Mouse (Mus musculus): Measurements from ENCODE around the gene Isg15. TPM values are rescaled to one million over a fixed set of nuclear protein-coding genes. Genes with fewer than 3 reads are reported as not detected.

Isg15 gene
- polyA plus RNA-seq (2015; fragmentation: Nextera tagmentation; extraction: Ambion mirVana) = 1.6 and 2.1 TPM in 2 replicates

GRCm38 (mm10) chr4:156200623-156201475 lies at the start of gene Isg15:
Gene Isg15, minus strand, starts transcription at chr4:156200818.
- Histone ChIP-seq H3K4me2 (no peak within 1 kb of the TSS), H3K9me3 (no peaks in the 10 kb centered on the region), H3K27ac (no peak within 1 kb of the TSS), H3K36me3 (no peaks in the 10 kb centered on the region), H3K4me3 (no peak within 1 kb of the TSS), H3K27me3 (peaks cover 35% of the 10 kb centered on the region), H3K9ac (no peak within 1 kb of the TSS), H3K4me1 (peaks cover 30% of the 10 kb centered on the region)
- WGBS = 55% methylated on average over 10 of the region's 10 CpGs
- no peak for ATAC-seq (ENCODE audit: insufficient number of reproducible peaks, insufficient read depth, low FRiP score, low TSS enrichment, low read depth)

GRCm38 (mm10) chr4:156249567-156249966 lies 48.9 kb upstream of the Isg15 start:
- H3K27me3 ChIP-seq = peaks cover 29% of the 10 kb centered on the region
- whole genome bisulfite sequencing = 71% methylated on average over 11 of the region's 11 CpGs
- peaks cover 14% of the 10 kb centered on the region for H3K4me1 ChIP-seq
- H3K4me3 ChIP-seq = no peak overlapping the region
- no peak for ATAC-seq (ENCODE audit: insufficient number of reproducible peaks, insufficient read depth, low FRiP score, low TSS enrichment, low read depth)
- H3K27ac ChIP-seq = no peak overlapping the region
- H3K4me2 ChIP-seq = no peak overlapping the region
- H3K9ac ChIP-seq = no peak overlapping the region
- H3K36me3 ChIP-seq = peaks cover 50% of the 10 kb centered on the region
- no peaks in the 10 kb centered on the region for H3K9me3 ChIP-seq

DNA sequence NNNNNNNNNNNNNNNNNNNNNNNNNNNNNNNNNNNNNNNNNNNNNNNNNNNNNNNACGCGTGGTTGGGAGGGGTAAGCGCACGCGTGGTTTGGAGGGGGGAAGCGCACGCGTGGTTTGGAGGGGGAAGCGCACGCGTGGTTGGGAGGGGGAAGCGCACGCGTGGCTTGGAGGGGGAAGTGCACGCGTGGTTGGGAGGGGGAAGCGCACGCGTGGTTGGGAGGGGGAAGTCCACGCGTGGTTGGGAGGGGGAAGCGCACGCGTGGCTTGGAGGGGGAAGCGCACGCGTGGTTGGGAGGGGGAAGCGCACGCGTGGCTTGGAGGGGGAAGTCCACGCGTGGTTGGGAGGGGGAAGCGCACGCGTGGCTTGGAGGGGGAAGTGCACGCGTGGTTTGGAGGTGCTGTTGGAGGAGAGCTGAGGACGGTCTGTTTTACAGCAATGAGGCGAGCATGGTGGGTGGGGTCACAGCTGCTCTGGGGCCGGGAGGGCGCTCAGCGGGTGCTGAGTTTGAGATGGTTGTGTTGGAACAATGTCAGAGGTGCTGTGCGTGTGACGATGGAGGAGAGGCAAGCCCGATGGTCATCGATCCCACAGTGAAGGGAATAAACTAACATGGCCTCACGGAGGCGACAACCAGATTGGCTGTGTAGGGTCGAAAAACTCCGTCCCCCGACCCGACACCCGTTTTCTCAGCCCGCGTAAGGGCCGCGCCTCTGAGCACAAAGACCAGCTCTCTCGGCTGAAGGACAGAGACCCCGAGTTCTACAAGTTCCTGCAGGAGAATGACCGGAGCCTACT lies 36.2 kb upstream of the Isg15 start:
- H3K9me3 ChIP-seq = no peaks in the 10 kb centered on the region
- 29% methylated on average over 58 of the region's 60 CpGs for WGBS
- H3K4me1 ChIP-seq = peaks cover 18% of the 10 kb centered on the region
- H3K9ac ChIP-seq = peak overlapping the region; percentile 80
- no peak for ATAC-seq (ENCODE audit: insufficient number of reproducible peaks, insufficient read depth, low FRiP score, low TSS enrichment, low read depth)
- no peaks in the 10 kb centered on the region for H3K27me3 ChIP-seq
- H3K4me3 ChIP-seq = peak overlapping the region; percentile 88
- peak overlapping the region; percentile 95 for H3K4me2 ChIP-seq
- H3K36me3 ChIP-seq = peaks cover 58% of the 10 kb centered on the region
- H3K27ac ChIP-seq = peak overlapping the region; percentile 66; the same call in 1 of the 2 replicates

DNA sequence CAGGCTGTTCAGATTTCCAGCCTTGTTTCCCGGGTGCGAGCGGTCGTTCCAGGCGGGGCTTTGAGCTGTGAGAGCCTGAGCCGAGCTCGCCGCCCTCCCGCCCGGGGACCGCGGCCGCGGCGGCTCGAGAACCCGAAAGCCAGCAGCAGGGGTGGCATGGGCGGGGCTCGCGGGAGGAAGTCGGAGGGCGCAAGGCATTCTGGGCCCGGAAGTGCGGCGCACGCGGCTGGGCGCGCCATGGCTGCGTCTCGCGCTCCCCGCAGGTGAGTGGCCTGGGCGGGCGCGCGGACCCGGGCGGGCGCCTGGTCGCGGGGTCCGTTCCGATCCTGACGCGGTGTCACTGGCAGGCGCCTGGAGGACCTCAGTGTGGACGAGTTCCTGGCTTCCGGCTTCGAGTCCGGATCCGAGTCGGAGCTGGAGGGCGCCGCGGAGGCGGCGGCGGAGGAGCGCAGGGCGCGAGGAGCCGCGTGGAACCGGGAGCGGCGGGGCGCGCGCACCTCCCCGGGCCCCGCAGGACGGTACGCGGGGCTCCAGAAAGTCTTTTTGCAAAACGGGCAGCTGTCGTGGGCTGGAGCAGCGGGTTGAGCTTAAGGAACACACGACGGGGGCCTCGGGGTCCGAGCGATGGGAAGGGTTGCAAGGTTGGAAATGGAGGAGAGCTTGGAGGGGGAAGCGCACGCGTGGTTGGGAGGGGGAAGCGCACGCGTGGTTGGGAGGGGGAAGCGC lies 35.4 kb upstream of the Isg15 start, which contains the start of gene Noc2l:
Noc2l (plus strand) TSS at position 203 of the 726 bp plus-strand sequence.
- WGBS = under 1% methylated on average over 90 of the region's 90 CpGs
- Histone ChIP-seq H3K9ac (peak within 1 kb of the TSS; percentile 88), H3K27ac (peak within 1 kb of the TSS; percentile 91), H3K4me1 (peaks cover 18% of the 10 kb centered on the region), H3K27me3 (no peaks in the 10 kb centered on the region), H3K4me3 (peak within 1 kb of the TSS; percentile 88), H3K9me3 (no peaks in the 10 kb centered on the region), H3K36me3 (peaks cover 58% of the 10 kb centered on the region), H3K4me2 (peak within 1 kb of the TSS; percentile 95)
- peak; percentile 77 for ATAC-seq (ENCODE audit: insufficient number of reproducible peaks, insufficient read depth, low FRiP score, low TSS enrichment, low read depth)

DNA sequence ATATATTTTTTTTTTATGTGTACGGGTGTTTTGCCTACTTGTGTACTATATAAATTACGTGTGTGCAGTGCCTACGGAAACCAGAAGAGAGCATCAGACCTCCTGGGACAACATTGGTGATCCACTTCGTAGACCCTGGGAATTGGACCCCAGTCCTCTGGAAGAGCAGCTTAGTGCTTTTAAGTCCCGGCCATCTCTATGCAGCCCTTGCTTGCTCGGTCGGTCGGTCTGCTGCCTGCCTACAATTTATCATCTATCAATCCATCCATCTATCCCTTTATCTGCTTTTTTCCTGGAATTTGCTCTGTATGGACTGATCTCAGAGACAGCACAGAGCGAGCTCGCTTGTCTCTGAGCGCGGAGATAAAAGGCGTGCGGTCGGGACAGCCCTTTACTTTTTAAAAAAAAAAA lies 34.7 kb upstream of the Isg15 start:
- Histone ChIP-seq H3K4me3 (peak overlapping the region; percentile 88), H3K27me3 (no peaks in the 10 kb centered on the region), H3K9me3 (no peaks in the 10 kb centered on the region), H3K4me2 (peak overlapping the region; percentile 95), H3K4me1 (peaks cover 18% of the 10 kb centered on the region), H3K36me3 (peaks cover 58% of the 10 kb centered on the region), H3K9ac (peak overlapping the region; percentile 80; the same call in 1 of the 2 replicates), H3K27ac (peak overlapping the region; percentile 91)
- ATAC-seq (ENCODE audit: insufficient number of reproducible peaks, insufficient read depth, low FRiP score, low TSS enrichment, low read depth) = no peak
- 1% methylated on average over 15 of the region's 15 CpGs for WGBS

- under 1% methylated on average over 46 of the region's 48 CpGs for WGBS
- Histone ChIP-seq H3K27ac (peak within 1 kb of the TSS; percentile 91), H3K4me2 (peak within 1 kb of the TSS; percentile 95), H3K4me1 (peaks cover 18% of the 10 kb centered on the region), H3K9me3 (no peaks in the 10 kb centered on the region), H3K9ac (peak within 1 kb of the TSS; percentile 88), H3K4me3 (peak within 1 kb of the TSS; percentile 88), H3K27me3 (no peaks in the 10 kb centered on the region), H3K36me3 (peaks cover 58% of the 10 kb centered on the region)
- ATAC-seq (ENCODE audit: insufficient number of reproducible peaks, insufficient read depth, low FRiP score, low TSS enrichment, low read depth) = no peak
These were observed 34.1 kb upstream of the Isg15 start, which contains the start of gene Plekhn1 for GRCm38 (mm10) chr4:156234701-156235213. Gene Plekhn1, minus strand, starts transcription at chr4:156234857.

- no peak for ATAC-seq (ENCODE audit: insufficient number of reproducible peaks, insufficient read depth, low FRiP score, low TSS enrichment, low read depth)
- Histone ChIP-seq H3K27ac (peak overlapping the region; percentile 39; the same call in 1 of the 2 replicates), H3K36me3 (peaks cover 58% of the 10 kb centered on the region), H3K4me3 (peak overlapping the region; percentile 74), H3K9ac (peak overlapping the region; percentile 88), H3K9me3 (no peaks in the 10 kb centered on the region), H3K4me2 (peak overlapping the region; percentile 95), H3K4me1 (peaks cover 18% of the 10 kb centered on the region), H3K27me3 (no peaks in the 10 kb centered on the region)
- 2% methylated on average over 17 of the region's 17 CpGs for WGBS
These were observed 33.4 kb upstream of the Isg15 start for GRCm38 (mm10) chr4:156234021-156234501.

DNA sequence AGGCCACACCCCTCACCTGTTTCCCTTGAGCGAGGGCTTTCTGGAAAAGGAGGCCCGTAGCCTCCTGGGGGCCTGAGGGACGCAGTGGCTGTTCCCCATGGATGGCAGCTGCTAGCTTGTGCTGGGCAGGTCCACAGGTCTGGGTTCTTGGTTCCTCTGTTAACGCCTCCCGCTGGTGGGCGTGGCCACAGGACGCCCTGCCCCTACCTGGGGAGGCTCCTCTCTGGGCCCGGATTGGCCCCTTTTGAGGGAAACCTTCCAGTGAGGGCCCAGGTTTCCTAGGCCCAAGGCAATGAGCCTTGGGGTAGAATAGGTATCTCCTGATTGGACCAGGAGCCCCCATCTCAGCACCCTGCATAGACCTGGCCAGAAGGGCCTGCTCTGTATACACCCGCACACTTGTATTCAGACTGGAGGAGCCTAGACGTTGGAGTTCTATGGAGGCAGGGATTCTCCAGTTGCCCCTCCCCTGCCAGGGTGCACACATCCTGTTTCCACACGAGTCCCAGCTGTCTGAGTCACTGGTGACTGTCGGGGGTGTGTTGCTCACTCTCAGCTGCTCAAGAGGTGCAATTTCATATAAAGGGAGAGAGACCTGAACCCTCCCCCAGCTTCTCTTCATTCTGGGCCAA lies 27.9 kb upstream of the Isg15 start:
- Histone ChIP-seq H3K4me2 (peak overlapping the region; percentile 42), H3K9me3 (no peaks in the 10 kb centered on the region), H3K36me3 (peaks cover 44% of the 10 kb centered on the region), H3K27ac (no peak overlapping the region), H3K27me3 (no peaks in the 10 kb centered on the region), H3K9ac (peak overlapping the region; percentile 40; the same call in 1 of the 2 replicates), H3K4me3 (peak overlapping the region; percentile 17), H3K4me1 (peaks cover 12% of the 10 kb centered on the region)
- ATAC-seq (ENCODE audit: insufficient number of reproducible peaks, insufficient read depth, low FRiP score, low TSS enrichment, low read depth) = peak; percentile 35; the same call in 1 of the 2 replicates
- WGBS = 21% methylated on average over 12 of the region's 12 CpGs

GRCm38 (mm10) chr4:156227752-156228392 lies 27.3 kb upstream of the Isg15 start:
- peaks cover 9% of the 10 kb centered on the region for H3K4me1 ChIP-seq
- no peaks in the 10 kb centered on the region for H3K9me3 ChIP-seq
- H3K27ac ChIP-seq = peak overlapping the region; percentile 33; the same call in 1 of the 2 replicates
- H3K4me3 ChIP-seq = peak overlapping the region; percentile 17
- 33% methylated on average over 18 of the region's 18 CpGs for WGBS
- peak overlapping the region; percentile 42 for H3K4me2 ChIP-seq
- H3K9ac ChIP-seq = peak overlapping the region; percentile 40
- no peak for ATAC-seq (ENCODE audit: insufficient number of reproducible peaks, insufficient read depth, low FRiP score, low TSS enrichment, low read depth)
- peaks cover 41% of the 10 kb centered on the region for H3K36me3 ChIP-seq
- no peaks in the 10 kb centered on the region for H3K27me3 ChIP-seq

DNA sequence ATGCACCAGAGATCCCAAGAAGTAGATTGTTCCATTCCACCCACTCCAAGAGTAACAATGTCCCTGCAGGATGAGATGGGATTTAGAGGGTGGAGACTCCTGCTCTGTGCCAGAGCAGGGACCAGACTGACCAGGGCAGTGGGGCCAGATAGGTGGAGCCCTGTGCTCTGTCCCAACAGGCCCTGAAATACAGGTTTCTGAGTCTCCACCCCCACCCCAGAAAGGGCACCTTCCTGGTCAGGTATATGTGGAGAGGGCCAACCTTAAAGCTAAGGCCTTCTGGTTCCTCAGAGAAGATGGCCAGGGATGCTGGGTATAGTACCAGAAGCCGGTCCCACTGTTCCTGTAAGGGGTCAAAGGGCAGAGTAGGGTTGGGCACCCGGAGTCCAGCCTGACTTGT lies 23.7 kb upstream of the Isg15 start:
- H3K36me3 ChIP-seq = peaks cover 17% of the 10 kb centered on the region
- no peaks in the 10 kb centered on the region for H3K9me3 ChIP-seq
- no peak overlapping the region for H3K9ac ChIP-seq
- no peak overlapping the region for H3K4me3 ChIP-seq
- no peak overlapping the region for H3K27ac ChIP-seq
- no peaks in the 10 kb centered on the region for H3K27me3 ChIP-seq
- no peak overlapping the region for H3K4me2 ChIP-seq
- H3K4me1 ChIP-seq = peaks cover 9% of the 10 kb centered on the region
- WGBS = 90% methylated on average over 2 of the region's 2 CpGs
- ATAC-seq (ENCODE audit: insufficient number of reproducible peaks, insufficient read depth, low FRiP score, low TSS enrichment, low read depth) = no peak

Measured in embryonic facial prominence, embryonic 13.5 days (tissue).